Mouse (Mus musculus): Measurements from ENCODE around the gene Ampd2. TPM values are rescaled to one million over a fixed set of nuclear protein-coding genes. Genes with fewer than 3 reads are reported as not detected.

The Ampd2 gene
- polyA plus RNA-seq, 1 experiment from 2014 or later, result 11.6 TPM

GRCm38 (mm10) chr3:108094146-108094545 is 7.7 kb upstream of the Ampd2 start:
- Histone ChIP-seq H3K4me1 (ENCODE audit: insufficient read depth, low read depth, low read length) (no peaks in the 10 kb centered on the region), H3K9ac (replicated peaks; ENCODE audit: low read depth) (no peak overlapping the region), H3K9me3 (ENCODE audit: low read length) (no peaks in the 10 kb centered on the region), H3K4me3 (ENCODE audit: low read depth, low read length) (no peak overlapping the region), H3K27me3 (replicated peaks; ENCODE audit: insufficient read depth, low read length) (no peaks in the 10 kb centered on the region), H3K27ac (ENCODE audit: low read length) (no peak overlapping the region), H3K4me2 (replicated peaks; ENCODE audit: low read depth, low read length) (no peak overlapping the region), H3K36me3 (ENCODE audit: insufficient read depth, low read length) (no peaks in the 10 kb centered on the region)
- WGBS, result 82% methylated on average over 1 of the region's 1 CpGs
- DNase-seq (ENCODE audit: low spot score), result no peak
- ATAC-seq, result no peak
- TF ChIP-seq CTCF (IDR thresholded peaks at IDR 0.05) (no peak), EP300 (IDR thresholded peaks at IDR 0.05) (no peak)

GRCm38 (mm10) chr3:108093306-108093705 is 6.9 kb upstream of the Ampd2 start:
- Histone ChIP-seq H3K4me2 (replicated peaks; ENCODE audit: low read depth, low read length) (no peak overlapping the region), H3K36me3 (ENCODE audit: insufficient read depth, low read length) (no peaks in the 10 kb centered on the region), H3K4me1 (ENCODE audit: insufficient read depth, low read depth, low read length) (no peaks in the 10 kb centered on the region), H3K27me3 (replicated peaks; ENCODE audit: insufficient read depth, low read length) (no peaks in the 10 kb centered on the region), H3K4me3 (ENCODE audit: low read depth, low read length) (no peak overlapping the region), H3K9ac (replicated peaks; ENCODE audit: low read depth) (no peak overlapping the region), H3K9me3 (ENCODE audit: low read length) (no peaks in the 10 kb centered on the region), H3K27ac (ENCODE audit: low read length) (no peak overlapping the region)
- TF ChIP-seq EP300 (IDR thresholded peaks at IDR 0.05) (no peak), CTCF (IDR thresholded peaks at IDR 0.05) (no peak)
- DNase-seq (ENCODE audit: low spot score), result no peak
- 61% methylated on average over 6 of the region's 6 CpGs for WGBS
- no peak for ATAC-seq

GRCm38 (mm10) chr3:108092536-108093115 is 6.2 kb upstream of the Ampd2 start, which contains the start of gene Gnat2:
Gnat2 (plus strand) TSS chr3:108092789.
- no peak within 1 kb of the TSS for H3K9ac ChIP-seq (replicated peaks; ENCODE audit: low read depth)
- DNase-seq (ENCODE audit: low spot score) (no peak), ATAC-seq (no peak)
- no peaks in the 10 kb centered on the region for H3K4me1 ChIP-seq (ENCODE audit: insufficient read depth, low read depth, low read length)
- H3K27ac ChIP-seq (ENCODE audit: low read length), result no peak within 1 kb of the TSS
- H3K27me3 ChIP-seq (replicated peaks; ENCODE audit: insufficient read depth, low read length), result no peaks in the 10 kb centered on the region
- no peak within 1 kb of the TSS for H3K4me3 ChIP-seq (ENCODE audit: low read depth, low read length)
- TF ChIP-seq CTCF (IDR thresholded peaks at IDR 0.05), result no peak
- no peak for TF ChIP-seq EP300 (IDR thresholded peaks at IDR 0.05)
- 71% methylated on average over 15 of the region's 15 CpGs for WGBS
- no peak within 1 kb of the TSS for H3K4me2 ChIP-seq (replicated peaks; ENCODE audit: low read depth, low read length)
- H3K9me3 ChIP-seq (ENCODE audit: low read length), result no peaks in the 10 kb centered on the region
- H3K36me3 ChIP-seq (ENCODE audit: insufficient read depth, low read length), result no peaks in the 10 kb centered on the region

- Histone ChIP-seq H3K4me2 (replicated peaks; ENCODE audit: low read depth, low read length) (no peak overlapping the region), H3K9me3 (ENCODE audit: low read length) (no peaks in the 10 kb centered on the region), H3K4me1 (ENCODE audit: insufficient read depth, low read depth, low read length) (no peaks in the 10 kb centered on the region), H3K4me3 (ENCODE audit: low read depth, low read length) (no peak overlapping the region), H3K9ac (replicated peaks; ENCODE audit: low read depth) (no peak overlapping the region), H3K36me3 (ENCODE audit: insufficient read depth, low read length) (no peaks in the 10 kb centered on the region), H3K27ac (ENCODE audit: low read length) (no peak overlapping the region), H3K27me3 (replicated peaks; ENCODE audit: insufficient read depth, low read length) (no peaks in the 10 kb centered on the region)
- WGBS, result 61% methylated on average over 6 of the region's 6 CpGs
- ATAC-seq (no peak), DNase-seq (ENCODE audit: low spot score) (no peak)
- TF ChIP-seq CTCF (IDR thresholded peaks at IDR 0.05), result no peak
- no peak for TF ChIP-seq EP300 (IDR thresholded peaks at IDR 0.05)
Measured at GRCm38 (mm10) chr3:108092030-108092429, 5.6 kb upstream of the Ampd2 start.

- H3K4me2 ChIP-seq (replicated peaks; ENCODE audit: low read depth, low read length), result no peak overlapping the region
- WGBS, result 80% methylated on average over 2 of the region's 2 CpGs
Measured at GRCm38 (mm10) chr3:108090561-108090960, 4.1 kb upstream of the Ampd2 start.

GRCm38 (mm10) chr3:108089916-108090315 is 3.5 kb upstream of the Ampd2 start:
- Histone ChIP-seq H3K4me3 (ENCODE audit: low read depth, low read length) (no peak overlapping the region), H3K9me3 (ENCODE audit: low read length) (no peaks in the 10 kb centered on the region), H3K27me3 (replicated peaks; ENCODE audit: insufficient read depth, low read length) (no peaks in the 10 kb centered on the region), H3K9ac (replicated peaks; ENCODE audit: low read depth) (no peak overlapping the region), H3K4me2 (replicated peaks; ENCODE audit: low read depth, low read length) (no peak overlapping the region), H3K27ac (ENCODE audit: low read length) (no peak overlapping the region), H3K36me3 (ENCODE audit: insufficient read depth, low read length) (no peaks in the 10 kb centered on the region), H3K4me1 (ENCODE audit: insufficient read depth, low read depth, low read length) (peaks cover 9% of the 10 kb centered on the region; the same call in 1 of the 2 replicates)
- no peak for TF ChIP-seq EP300 (IDR thresholded peaks at IDR 0.05)
- TF ChIP-seq CTCF (IDR thresholded peaks at IDR 0.05), result no peak
- WGBS, result 48% methylated on average over 2 of the region's 2 CpGs
- DNase-seq (ENCODE audit: low spot score), result no peak
- ATAC-seq, result no peak

More at GRCm38 (mm10) chr3:108090561-108090960, 4.1 kb upstream of the Ampd2 start:
- Histone ChIP-seq H3K9ac (replicated peaks; ENCODE audit: low read depth) (no peak overlapping the region), H3K27me3 (replicated peaks; ENCODE audit: insufficient read depth, low read length) (no peaks in the 10 kb centered on the region), H3K4me1 (ENCODE audit: insufficient read depth, low read depth, low read length) (peaks cover 6% of the 10 kb centered on the region; the same call in 1 of the 2 replicates), H3K36me3 (ENCODE audit: insufficient read depth, low read length) (no peaks in the 10 kb centered on the region), H3K4me3 (ENCODE audit: low read depth, low read length) (no peak overlapping the region), H3K27ac (ENCODE audit: low read length) (no peak overlapping the region), H3K9me3 (ENCODE audit: low read length) (no peaks in the 10 kb centered on the region)
- no peak for ATAC-seq
- TF ChIP-seq EP300 (IDR thresholded peaks at IDR 0.05), result no peak
- no peak for TF ChIP-seq CTCF (IDR thresholded peaks at IDR 0.05)
- no peak for DNase-seq (ENCODE audit: low spot score)
